Mouse (Mus musculus): Measurements from ENCODE around the gene Shbg.

Shbg gene

GRCm38 (mm10) chr11:69617805-69618204 lies at the start of gene Shbg:
Gene Shbg, minus strand, starts transcription at chr11:69617905.
- in situ Hi-C loops (cut with MseI, MboI), result loop anchor here in 1 of 2 experiments (10.0 kb wide), 1 partner anchor 83 kb away; no protein-coding TSS in a partner anchor

DNA sequence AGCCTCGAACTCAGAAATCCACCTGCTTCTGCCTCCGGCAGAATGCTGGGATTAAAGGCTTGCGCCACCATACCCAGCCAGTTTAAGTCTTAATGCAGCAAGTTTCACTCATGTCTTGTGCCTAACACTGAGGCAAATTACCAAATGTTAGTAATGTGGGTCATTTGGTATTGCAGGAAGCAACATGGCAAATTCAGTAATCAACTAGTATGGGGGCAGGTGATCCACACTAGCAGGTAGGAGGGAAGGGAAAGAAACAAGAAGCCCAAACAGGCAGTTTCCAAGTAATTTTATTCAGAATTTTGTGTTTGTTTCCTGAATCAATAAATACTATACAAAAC lies 48.9 kb upstream of the Shbg start:
- in situ Hi-C loops (cut with MseI, MboI), result no loop called here

DNA sequence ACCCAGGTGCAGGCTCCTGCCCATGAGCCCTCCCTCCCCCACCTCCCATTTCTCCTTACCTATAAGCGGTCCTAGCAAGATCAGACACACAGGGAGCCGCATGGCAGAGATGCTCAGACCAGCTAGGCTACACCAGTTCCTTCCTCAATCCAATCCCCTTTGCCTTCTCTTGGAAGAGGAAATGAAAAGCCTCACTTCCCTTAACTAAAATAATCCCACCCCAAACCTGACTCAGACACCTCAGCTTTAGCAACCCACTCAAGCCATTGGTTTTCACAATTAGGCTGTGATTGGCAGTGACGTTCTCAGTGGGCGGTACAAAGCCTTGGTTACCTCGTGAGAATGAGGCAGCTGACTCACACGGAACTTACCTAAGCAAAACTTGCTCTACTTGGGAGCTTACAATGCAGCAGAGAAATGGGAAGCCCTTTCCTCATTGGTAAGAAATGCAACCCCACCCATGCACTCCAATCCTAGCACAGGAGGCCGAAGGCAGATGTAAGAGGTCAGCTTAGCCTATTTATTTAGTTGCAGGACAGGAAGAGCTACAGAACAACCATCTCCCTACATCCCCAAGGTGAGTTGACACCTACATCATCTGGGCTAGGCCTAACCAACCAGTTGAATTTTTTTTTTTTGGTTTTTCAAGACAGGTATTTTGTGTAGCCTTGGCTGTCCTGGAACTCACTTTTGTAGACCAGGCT lies 48.4 kb upstream of the Shbg start, which contains the start of gene Cd68:
Gene Cd68 (minus strand): TSS at position 193 of the 704 bp plus-strand sequence.
- in situ Hi-C loops (cut with MseI, MboI), result no loop called here

- in situ Hi-C loops (cut with MseI, MboI), result no loop called here
These were observed 47.8 kb upstream of the Shbg start for GRCm38 (mm10) chr11:69665457-69665960.

GRCm38 (mm10) chr11:69664841-69665240 lies 47.1 kb upstream of the Shbg start:
- in situ Hi-C loops (cut with MseI, MboI), result no loop called here

DNA sequence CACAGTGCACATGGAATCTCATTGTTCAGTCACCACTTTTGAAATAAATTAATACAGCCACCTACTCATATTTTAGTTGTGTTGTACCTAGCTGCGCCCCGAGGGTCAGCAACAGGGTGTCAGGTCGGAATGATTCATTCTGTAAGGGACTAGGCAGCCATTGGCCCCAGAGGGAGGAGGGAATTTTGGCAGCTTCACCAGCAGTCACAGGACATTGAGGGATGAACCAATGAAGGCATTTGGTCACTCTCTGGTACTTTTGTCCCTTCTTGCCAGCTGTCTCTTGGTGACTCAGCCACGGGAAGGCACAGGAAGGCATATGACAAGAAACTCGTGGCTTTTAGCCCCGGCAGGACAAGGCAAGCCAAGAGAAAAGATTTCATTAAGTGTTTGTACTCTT lies 46.1 kb upstream of the Shbg start:
- in situ Hi-C loops (cut with MseI, MboI), result no loop called here

DNA sequence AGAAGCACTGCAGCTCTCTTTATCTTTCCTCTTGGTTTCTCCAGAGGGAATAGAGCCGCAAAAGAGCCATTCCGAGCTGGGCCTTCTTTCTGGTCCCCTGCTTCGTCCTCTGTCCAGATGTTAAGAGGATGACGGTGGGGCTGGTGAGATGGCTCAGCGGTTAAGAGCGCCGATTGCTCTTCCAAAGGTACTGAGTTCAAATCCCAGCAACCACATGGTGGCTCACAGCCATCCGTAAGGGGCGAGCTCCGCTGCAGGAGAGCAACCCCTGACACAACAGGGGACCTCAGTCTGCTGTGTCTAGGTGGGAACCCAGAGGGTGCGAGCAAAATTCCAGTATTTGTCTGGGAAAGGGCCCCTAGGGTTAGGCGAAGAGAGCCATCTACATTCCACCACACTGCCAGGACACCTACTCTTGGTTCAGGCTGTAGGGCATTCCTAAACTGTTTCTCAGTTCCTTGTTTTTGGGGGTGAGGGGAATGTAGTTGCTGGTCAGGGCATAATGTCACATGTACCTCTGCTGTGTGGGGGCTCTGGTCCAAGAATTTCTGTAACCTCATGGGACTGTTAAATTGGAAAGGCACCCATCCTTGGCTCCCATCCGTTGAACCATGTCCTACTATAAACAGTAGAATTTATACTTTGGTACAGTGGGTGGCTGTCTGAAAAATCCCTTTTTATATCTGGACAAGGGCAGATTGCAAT lies 45.4 kb upstream of the Shbg start:
- in situ Hi-C loops (cut with MseI, MboI), result no loop called here

DNA sequence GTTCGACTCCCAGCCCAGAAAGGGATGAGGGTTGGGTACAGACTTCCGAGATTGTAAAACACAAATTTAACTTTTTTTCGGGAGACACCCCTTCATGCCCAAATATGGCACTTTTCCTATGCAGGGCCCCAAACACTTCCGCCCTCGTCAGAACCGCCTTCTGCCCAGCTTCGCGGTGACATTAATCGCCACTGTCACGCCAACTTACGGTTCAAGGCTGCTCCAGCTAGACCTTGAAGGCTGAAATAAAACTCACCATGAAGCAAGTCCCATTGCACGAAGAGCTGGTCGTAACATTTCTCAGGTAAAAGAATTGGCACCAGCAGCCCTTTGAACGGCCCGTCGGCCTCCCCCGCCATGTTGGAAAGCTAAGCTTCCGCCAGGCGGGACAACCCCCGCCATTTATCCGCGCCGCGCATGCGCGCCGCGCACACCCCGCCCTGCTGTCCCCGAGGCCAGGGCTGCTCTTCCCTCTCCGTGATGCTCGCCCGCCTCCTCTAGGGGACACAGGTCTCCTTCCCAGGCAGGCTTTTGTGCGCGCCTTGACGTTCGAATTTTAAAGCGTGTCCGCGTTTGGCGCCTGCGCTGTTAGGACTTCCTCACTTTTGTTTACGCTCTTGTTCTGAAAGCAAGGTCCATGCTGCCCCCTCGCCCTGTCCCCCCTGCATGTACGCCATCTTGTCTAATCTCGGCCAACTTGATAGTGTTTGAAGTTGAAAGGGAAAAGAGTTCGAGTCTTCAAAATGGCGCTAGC lies 44.7 kb upstream of the Shbg start, which contains the start of gene Mpdu1:
Gene Mpdu1 (minus strand): TSS at position 430 of the 754 bp plus-strand sequence.
- in situ Hi-C loops (cut with MseI, MboI), result no loop called here

- in situ Hi-C loops (cut with MseI, MboI), result no loop called here
These were observed 43.6 kb upstream of the Shbg start for GRCm38 (mm10) chr11:69661221-69661881.

GRCm38 (mm10) chr11:69657462-69657881 lies 39.8 kb upstream of the Shbg start:
- in situ Hi-C loops (cut with MseI, MboI), result no loop called here

GRCm38 (mm10) chr11:69656617-69657461 lies 39.1 kb upstream of the Shbg start:
- in situ Hi-C loops (cut with MseI, MboI), result no loop called here

DNA sequence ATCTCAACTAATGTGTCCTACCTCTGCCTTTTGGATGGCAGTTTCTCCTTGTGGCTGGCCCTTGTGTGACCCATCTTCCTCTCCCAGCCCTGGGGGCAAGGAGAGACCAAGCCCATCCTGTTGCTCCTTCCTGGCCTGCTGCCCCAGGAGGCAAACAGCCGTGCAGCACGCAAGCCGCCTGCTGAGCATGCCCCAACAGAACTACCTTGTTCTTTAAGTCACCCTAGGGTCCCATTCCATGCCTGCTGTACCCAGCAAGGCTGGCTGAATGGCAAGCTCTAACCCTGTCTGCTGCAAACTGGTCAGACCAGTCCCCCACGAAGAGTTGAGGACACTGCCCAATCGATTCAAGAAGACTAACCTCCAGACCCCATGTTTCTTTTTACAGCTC lies 38.4 kb upstream of the Shbg start:
- in situ Hi-C loops (cut with MseI, MboI), result no loop called here

GRCm38 (mm10) chr11:69655264-69656064 lies 37.8 kb upstream of the Shbg start, which contains the start of gene Sox15:
Gene Sox15, plus strand, starts transcription at chr11:69655314.
- in situ Hi-C loops (cut with MseI, MboI), result no loop called here

DNA sequence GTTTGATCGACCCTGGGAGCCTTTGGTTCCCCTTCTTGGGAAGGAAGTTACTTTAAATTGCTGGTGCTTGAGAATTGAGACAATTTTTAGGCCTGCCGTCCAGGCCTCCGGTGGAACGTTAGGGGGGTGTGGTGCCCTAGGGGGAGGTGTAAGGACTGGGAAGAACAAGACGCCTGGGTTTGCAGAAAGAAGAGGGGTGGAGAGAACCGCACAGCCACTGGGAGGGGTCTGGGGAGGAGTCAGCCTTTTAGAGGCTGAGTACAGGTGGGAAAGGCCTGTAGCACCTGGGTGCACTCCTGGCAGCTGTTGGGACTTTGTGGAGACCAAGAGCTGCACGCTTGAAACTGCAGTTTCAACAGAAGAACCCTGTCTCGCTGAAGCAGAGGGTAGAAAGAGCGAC lies 37.1 kb upstream of the Shbg start:
- in situ Hi-C loops (cut with MseI, MboI), result no loop called here

DNA sequence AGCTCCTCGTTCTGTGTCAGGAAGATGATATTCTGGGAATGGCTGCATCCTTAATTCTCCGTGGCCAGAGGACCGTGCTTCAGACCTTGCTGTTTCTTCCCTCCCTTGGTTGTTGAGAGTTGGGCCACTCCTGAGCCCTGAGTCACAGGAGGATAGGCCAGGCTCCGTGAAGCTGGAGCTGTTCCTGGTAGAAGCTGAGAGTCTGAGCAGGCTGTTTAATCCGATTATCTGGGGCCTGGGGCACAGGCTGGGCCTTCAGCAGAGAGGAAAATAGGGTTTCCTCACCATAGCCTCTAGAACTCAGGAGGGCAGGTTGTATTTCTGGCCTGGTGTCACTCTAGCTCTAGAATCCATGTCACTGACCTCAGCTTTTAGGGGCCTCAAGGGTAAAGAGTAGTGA lies 35.7 kb upstream of the Shbg start:
- in situ Hi-C loops (cut with MseI, MboI), result no loop called here

- in situ Hi-C loops (cut with MseI, MboI), result no loop called here
These were observed 28.2 kb upstream of the Shbg start for GRCm38 (mm10) chr11:69645860-69646259.

- in situ Hi-C loops (cut with MseI, MboI), result no loop called here
These were observed 17.8 kb upstream of the Shbg start for GRCm38 (mm10) chr11:69635471-69635870.

- in situ Hi-C loops (cut with MseI, MboI), result no loop called here
These were observed 15.6 kb upstream of the Shbg start for GRCm38 (mm10) chr11:69633128-69633866.
